Mouse (Mus musculus) cerebellum, postnatal 25 days (tissue): ENCODE results near the gene Tmem116.
A peak's percentile ranks its signal among the peaks of the same experiment; 100 is the strongest.
"Not testable (repeated sequence)": the region's sequence is repeated elsewhere in the genome, so short reads cannot be mapped to it uniquely, and the experiment has no call there.

Source experiments
- DNase-seq, 2 experiments: peaks; one replicate each; pipeline ENCODE4 v3.0.0; 2021; ENCODE audit warnings: mixed read lengths in 2 of 2

Gene Tmem116

DNA sequence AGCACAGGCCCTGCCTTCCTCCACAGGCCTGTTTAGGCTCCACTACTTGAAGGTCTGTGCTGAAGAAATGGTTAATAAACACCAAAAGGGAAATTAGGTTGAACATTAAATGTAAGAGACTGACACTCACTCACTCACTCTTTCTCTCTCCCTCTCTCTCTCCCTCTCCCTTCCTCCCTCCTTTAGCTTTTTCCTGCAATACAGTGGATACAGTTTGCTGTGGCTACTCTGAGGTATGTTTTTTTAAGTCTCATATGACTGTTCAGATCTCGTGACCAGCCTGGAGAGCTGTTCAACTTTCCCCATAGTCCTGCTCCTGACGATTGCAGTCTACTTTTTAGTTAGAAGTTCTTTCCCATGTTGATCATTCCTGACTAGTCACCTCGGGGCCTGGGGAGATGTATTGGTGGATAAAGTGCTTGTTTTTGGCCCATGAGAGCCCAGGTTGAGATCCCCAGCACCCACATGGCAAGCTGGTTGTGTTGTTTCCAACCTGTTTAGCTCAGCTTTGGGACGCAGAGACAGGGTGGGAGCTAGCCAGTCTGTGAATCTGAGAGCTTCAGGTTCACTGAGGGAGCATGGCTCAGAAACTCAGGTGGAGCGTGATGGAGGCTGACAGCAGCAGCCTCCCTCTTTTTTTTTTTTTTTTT lies 12.0 kb downstream of the Tmem116 start:
- DNase-seq: no peak

GRCm38 (mm10) chr5:121469566-121469965 lies 17.9 kb downstream of the Tmem116 start:
- DNase-seq: no peak

DNA sequence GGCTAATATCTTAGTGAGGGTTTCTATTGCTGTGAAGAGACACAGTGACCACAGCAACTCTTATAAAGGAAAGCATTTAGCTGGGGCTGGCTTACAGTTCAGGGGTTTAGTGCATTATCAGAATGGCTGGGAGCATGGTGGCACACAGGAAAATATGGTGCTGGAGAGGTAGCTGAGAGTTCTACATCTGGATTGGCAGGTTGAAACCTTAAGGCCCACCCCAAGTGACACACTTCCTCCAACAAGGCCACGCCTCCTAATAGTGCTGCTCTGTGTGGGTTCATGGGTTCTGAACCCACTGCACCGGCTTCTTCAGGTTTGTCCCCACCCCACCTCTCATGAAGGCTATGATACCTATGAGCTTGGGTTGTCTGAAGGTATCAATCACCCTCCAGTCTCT lies 20.7 kb downstream of the Tmem116 start:
- no peak for DNase-seq

DNA sequence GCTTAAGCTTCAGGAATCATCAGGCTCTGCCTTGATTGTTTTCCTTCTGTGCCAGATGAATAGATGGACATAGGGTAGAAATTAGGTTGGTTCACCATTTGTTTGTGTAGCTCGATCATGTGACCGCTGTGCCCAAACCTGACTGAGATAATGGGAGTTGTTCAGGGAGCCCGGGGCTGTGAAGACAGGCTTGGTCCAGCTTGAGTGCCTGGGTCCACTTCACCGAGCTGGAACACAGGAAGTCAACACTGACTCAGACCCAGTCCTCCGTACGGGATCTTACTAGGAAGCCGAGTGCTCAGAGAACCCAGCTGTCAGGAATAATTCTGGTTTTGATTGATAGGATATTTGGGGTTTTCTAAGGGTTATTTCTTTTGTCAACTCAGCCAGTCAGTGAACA lies 22.9 kb downstream of the Tmem116 start:
- DNase-seq: no peak

DNA sequence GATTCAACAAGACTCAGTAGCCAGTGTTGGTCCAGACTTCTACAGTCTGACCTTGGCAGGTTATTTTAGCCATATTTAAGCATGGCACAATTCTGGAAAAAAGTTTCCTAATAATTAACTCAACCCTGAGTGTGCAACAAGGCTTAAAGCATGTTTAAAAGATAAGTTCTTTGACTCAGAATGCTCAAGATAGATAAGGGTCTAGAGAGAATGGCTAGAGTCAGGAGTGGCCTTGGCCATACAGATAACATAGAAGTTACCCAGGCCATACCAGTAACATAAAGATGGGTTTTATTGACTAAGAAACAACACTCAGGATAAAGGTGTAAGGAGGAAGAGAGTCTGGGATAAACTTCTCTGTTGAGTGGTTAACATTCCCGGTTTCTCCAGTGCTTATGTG lies 24.3 kb downstream of the Tmem116 start:
- DNase-seq: no peak

DNA sequence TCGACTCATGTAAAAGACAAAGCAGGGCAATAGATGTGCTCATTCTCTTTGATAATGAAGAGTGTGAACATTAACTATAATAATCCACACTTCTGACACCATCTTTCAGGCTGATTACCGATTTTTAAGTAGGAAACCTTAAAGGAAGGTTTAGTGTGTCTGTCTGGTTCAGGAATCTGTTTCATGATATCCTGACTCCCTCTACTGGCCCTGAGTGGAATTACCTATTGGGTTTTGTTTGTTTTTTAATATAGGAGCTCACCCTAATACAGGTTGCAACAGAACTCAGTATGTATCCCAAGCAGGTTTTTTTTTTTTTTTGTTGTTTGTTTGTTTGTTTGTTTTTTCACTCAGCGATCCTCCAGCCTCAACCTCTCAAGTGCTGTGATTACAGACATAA lies 26.0 kb downstream of the Tmem116 start:
- peak in 1 of 2 experiments; percentile 52 for DNase-seq

GRCm38 (mm10) chr5:121484801-121485200 lies 33.1 kb downstream of the Tmem116 start:
- DNase-seq: no peak

DNA sequence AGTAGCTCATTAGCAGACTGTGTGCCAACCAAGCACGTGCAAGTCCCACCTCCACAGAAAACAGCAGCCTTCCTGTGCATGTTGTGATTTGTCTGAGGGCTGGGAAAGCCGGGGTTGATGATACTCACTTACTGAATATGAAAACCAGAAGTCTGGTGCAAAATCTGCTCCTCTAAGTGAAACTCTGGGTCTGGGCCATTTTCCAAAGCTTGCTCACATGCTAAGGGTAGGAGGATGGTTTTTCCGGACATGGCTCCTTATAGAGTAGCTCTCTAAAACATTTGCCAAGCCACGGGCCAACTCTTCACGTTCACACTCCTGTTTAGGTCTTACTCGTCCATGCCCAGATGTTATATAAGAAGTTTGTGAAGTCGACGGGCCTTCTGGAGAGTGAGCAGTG lies 41.6 kb downstream of the Tmem116 start:
- DNase-seq: no peak

DNA sequence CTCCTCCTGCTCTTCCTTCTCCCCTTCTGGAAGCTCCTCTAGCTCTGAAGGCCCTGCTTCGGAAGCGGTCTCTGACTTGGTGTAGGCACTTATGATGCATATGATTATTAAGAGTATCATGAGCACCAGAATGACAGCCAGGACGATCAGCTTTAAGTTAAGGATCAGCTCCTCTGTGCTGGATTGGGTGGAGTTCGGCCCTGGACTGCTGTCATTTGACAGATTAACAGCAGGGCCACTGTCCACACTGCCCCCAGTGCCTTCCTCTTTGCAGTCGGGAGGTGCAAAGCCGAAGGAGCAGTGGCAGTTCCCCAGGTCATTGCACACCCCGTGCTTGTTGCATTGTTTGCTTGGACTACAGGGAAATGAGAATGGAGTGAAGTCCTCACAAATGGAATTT lies 49.0 kb downstream of the Tmem116 start:
- DNase-seq: no peak

DNA sequence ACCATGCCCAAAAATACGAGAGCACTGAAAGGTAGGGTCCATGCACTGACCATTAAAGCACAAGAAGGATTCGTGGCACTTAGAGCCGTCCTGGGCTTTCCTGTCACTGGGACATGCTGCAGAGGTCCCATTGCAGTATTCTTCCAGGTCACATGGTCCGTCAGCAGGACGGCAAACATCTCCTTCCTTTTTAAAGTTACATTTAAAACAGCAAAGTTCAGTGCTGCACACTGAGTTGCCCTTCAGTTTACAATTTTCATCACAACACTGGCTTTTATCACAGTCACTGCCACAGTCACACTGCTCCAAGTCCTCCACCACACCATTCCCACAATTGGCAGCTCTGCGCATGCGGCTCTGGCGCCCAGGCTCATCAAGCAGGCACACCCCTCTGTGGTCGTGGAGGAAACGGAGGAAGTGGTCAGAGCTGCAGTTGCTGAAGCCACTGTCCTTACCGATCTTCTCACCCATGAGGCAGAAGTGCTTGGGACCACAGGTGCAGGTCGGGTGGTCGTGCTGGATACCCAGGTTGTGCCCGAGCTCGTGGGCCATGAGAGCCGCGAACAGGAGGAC lies 49.8 kb downstream of the Tmem116 start:
- not testable (repeated sequence) for DNase-seq

- no peak for DNase-seq
Observed at GRCm38 (mm10) chr5:121503231-121503630, 51.5 kb downstream of the Tmem116 start, which contains the start of gene Adam1b. Gene Adam1b, minus strand, starts transcription at chr5:121503435.

DNA sequence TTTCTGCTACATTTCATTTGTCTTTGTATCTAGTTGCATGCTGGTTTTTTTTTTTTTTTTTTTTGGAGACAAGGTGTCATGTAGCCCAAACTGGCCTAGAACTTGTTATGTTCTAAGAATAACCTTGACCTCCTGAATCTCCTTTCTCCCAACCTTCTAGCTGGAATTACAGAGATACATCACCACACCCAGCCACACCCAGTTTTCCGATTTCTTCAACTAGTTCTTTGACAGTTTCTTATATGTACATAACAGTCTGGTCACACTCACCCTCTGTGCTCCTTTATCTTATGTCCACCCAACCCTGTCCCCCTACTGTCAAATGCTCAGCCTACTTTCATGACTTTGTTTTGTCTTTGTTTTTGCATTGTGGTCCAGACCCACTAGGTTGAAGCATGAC lies 55.2 kb downstream of the Tmem116 start:
- no peak for DNase-seq

- DNase-seq: no peak
Observed at GRCm38 (mm10) chr5:121510009-121510408, 58.3 kb downstream of the Tmem116 start.

- DNase-seq: no peak
Observed at GRCm38 (mm10) chr5:121518983-121519382, 67.3 kb downstream of the Tmem116 start.

- DNase-seq: not testable (repeated sequence)
Observed at GRCm38 (mm10) chr5:121519758-121520157, 68.1 kb downstream of the Tmem116 start.

- DNase-seq: no peak
Observed at GRCm38 (mm10) chr5:121525774-121526450, 74.2 kb downstream of the Tmem116 start.

- no peak for DNase-seq
Observed at GRCm38 (mm10) chr5:121526526-121526925, 74.8 kb downstream of the Tmem116 start.

- no peak for DNase-seq
Observed at GRCm38 (mm10) chr5:121526961-121527360, 75.3 kb downstream of the Tmem116 start.

GRCm38 (mm10) chr5:121534521-121534920 lies 82.8 kb downstream of the Tmem116 start:
- peak in 1 of 2 experiments; percentile 36 for DNase-seq

DNA sequence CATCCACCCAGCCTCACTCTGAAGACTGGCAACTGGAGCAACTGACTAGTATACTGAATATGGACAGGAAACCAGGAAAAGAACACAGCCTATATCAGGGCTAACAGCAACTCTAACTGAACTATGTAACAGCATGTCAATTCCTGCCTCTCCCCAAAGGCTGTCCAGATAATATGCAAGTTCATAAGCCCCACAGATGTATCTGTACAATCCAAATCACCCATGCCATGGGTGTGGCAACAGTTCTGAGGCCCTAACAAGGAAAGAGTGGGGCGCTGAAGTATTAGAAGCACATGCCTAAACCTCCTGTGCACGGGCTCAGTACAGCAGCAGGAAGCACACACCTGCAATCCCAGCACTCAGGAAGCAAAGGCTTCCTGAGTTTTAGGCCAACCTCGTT lies 83.4 kb downstream of the Tmem116 start:
- no peak for DNase-seq

GRCm38 (mm10) chr5:121536921-121537555 lies 85.3 kb downstream of the Tmem116 start:
- no peak for DNase-seq

DNA sequence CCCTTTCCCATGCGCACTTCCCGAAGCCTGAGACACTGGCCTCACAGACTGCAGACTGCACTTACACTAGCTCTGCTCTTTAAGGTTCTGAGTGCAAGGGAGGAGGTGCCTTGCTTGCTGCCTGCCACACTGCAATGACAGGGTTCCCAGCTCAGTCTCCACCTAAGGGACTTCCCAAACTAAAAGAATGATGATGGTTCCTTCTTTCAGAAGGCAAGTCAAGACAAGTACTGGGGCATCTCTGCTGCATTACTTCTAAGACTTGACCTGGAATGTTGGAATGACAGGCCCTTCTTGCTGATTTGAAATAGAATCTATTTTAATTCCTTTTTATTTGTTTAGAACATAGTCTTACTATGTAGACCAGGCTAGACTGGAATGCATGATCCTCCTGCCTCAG lies 85.9 kb downstream of the Tmem116 start:
- DNase-seq: no peak

- no peak for DNase-seq
Observed at GRCm38 (mm10) chr5:121540066-121540465, 88.4 kb downstream of the Tmem116 start.

GRCm38 (mm10) chr5:121541235-121541634 lies 89.5 kb downstream of the Tmem116 start:
- DNase-seq: no peak
